Mouse (Mus musculus): ENCODE data around the gene Ehmt2.

Ehmt2 gene

DNA sequence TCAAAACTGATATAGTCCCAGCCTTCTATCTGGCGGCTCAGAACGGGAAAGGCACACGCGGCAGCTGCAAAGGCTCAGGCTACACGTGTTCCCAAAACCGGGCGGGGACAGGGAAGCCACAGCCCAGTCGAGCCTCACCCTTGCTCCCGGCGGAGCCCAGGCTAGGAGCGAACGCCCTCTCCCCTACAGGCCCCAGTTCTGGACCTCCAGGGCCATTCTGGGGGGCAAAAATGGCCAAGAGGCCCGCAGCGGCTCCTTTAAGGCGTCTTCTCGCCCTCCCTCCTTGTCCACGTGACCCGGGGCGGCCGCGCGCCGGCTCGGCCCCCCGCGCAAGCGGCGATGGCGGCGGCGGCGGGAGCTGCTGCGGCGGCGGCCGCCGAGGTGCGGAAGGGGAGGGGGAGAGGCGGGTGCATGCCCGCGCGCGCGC lies at the start of gene Ehmt2, which contains the start of gene C2:
Gene Ehmt2, plus strand, starts transcription at position 310 of the 427 bp plus-strand sequence.
Gene C2, minus strand, starts transcription at position 106 of the 427 bp plus-strand sequence.
- DNase-seq (ENCODE audit: low spot score) = peak; percentile 81

GRCm38 (mm10) chr17:34849722-34850516 lies 48.4 kb upstream of the Ehmt2 start, which contains the start of the genes Skiv2l and Nelfe:
Gene Skiv2l (minus strand): TSS chr17:34850210.
Gene Nelfe (plus strand): TSS chr17:34850391.
- peak; percentile 98 for DNase-seq (ENCODE audit: low spot score)

DNA sequence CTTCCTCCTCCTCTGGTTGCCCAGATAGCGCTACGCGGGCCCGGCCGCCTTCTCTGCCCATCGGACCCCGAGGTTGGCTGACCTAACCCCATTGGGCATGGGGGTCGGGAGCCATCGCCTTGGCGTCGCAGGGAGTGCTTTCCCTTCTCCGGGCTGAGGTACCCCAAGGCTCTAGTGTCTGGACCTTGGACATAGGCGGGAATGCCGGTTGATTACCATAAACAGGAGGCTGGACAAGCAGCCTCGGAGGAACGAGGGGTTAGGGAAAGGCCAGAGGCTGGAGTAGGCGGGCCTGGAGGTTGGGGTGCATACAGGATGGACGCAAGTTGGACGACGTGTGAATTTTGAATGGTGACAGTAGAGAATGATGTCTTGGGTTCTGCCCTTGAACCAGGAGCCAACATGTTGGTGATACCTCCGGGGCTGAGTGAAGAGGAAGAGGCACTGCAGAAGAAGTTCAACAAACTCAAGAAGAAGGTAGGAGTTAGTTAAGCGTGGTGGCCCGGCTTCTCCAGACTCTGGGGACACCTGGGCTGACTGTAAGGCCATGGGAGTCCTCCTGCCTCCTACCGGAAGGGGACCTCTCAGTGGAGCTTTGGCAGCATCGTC lies 47.6 kb upstream of the Ehmt2 start:
- DNase-seq (ENCODE audit: low spot score) = no peak

DNA sequence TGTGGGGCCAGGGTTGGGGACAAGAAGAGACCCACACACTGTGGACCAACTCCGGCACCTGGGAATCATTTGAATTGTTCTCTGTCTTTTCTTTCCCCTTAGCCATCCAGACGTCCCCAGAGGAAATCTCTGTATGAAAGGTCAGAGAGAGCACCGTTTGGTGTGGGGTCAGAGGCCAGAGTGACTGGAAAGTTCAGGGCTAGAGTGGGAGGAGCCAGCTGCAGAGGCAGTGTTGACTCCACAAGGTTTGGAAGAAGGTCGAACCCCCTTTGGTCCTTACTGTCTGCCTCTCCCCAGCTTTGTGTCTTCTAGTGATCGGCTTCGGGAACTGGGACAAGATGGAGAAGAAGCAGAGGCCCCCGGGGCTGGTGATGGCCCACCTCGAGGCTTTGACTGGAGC lies 44.8 kb upstream of the Ehmt2 start:
- DNase-seq (ENCODE audit: low spot score) = no peak

DNA sequence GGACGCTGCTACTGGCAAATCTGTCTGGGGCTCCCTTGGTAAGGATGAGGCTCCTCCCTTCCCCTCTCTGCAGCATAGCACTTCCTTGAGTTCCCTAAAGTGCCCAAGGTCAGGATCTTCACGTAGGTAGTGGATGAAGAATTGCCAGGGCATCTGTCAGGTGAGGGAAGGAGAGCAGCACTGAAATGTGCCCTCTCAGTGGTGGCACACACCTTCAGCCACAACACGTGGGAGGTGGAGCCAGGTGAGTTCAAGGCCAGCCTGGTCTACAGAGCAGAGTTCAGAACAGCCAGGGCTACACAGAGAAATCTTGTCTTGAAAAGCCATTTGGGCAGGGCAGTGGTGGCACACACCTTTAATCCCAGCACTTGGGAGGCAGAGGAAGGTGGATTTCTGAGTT lies 43.5 kb upstream of the Ehmt2 start:
- no peak for DNase-seq (ENCODE audit: low spot score)

DNA sequence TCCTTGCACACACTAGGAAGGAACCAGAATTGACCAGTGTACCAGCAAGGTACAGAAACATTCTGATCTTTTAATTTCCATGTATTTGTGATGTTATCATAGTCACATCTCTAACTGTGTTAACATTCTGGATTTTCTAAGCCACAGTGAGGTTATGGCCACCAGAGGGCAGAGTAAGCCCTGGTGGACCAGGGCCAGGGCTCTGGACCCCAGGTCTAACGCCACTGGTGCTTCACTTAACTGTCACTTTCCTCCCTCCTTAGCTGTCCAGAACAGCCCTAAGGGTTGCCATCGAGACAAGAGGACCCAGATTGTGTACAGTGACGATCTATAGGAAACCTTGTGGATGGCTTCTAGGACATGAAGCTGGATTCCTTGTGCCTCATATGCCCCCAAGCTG lies 42.4 kb upstream of the Ehmt2 start:
- DNase-seq (ENCODE audit: low spot score) = peak; percentile 63

- DNase-seq (ENCODE audit: low spot score) = no peak
These were observed 39.6 kb upstream of the Ehmt2 start for GRCm38 (mm10) chr17:34858670-34859069.

- no peak for DNase-seq (ENCODE audit: low spot score)
These were observed 37.8 kb upstream of the Ehmt2 start for GRCm38 (mm10) chr17:34860514-34860913.

DNA sequence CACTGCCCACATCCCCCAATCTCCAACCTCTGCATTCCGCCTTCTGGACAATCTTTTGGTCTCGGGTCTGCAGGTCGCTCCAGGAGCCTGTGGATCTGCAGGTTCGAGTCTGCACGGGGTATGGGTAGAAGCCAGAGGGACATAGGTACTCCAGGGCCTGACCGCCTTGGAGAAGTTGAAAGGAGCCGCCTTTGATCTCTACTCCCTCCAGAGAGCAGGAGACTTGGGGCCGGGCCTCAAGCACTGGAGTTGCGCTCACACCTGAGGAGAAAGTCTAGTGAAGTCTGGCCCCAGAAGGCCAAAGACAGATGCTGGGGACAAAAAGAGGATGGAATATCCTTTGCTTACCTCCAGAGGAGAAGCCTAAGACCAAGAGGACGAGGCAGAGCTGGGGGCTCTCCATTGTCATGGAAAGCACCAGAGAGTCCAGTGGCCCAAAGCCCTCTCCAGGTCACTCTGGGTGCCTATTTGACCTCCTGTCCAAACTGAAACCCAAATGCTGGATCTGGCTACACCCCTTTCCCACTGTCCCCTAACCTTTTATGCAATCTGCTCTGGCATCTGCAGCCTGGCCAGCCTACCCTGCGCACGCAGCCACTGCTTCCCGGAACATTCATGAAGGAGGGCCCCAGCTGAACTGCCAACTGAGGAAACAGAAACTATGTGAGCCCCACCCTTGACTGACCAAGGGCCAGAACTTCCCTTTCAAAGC lies 36.4 kb upstream of the Ehmt2 start:
- DNase-seq (ENCODE audit: low spot score) = peak; percentile 36

DNA sequence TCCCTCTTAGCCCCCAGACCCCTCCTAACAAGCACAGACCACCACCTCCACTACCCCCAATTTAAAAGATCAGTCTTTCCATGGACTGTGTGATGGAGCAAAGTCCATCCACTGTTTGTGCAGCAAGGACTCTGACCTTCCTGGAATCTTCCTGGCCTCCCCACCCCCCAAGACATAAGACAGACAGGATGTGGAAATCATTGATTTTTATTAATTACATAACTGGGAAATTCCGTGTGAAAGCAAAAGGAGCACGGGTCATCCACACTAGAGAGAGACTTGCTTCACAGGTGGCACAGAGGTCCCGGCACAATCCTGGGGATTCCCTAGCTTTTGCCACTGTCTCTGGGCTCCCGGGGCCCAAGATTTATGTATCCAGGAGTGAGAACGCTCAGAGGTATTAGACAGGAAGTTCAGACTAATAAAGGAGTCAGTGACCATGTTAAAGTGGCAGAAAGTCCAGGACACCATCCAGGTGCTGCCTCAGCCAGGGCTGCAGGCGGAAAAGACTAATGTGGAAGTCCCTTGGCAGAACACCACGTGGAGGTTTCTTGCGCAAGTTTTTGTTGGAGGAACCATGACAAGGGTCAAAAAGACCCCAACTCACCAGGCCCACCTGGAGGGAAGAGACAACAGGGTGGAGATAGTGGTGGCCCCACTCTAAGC lies 35.7 kb upstream of the Ehmt2 start, which contains the start of gene Cfb:
Gene Cfb, minus strand, starts transcription at position 103 of the 666 bp plus-strand sequence.
- DNase-seq (ENCODE audit: low spot score) = no peak

GRCm38 (mm10) chr17:34865981-34866380 lies 32.3 kb upstream of the Ehmt2 start:
- DNase-seq (ENCODE audit: low spot score) = no peak

- DNase-seq (ENCODE audit: low spot score) = no peak
These were observed 23.9 kb upstream of the Ehmt2 start for GRCm38 (mm10) chr17:34874321-34874720.

DNA sequence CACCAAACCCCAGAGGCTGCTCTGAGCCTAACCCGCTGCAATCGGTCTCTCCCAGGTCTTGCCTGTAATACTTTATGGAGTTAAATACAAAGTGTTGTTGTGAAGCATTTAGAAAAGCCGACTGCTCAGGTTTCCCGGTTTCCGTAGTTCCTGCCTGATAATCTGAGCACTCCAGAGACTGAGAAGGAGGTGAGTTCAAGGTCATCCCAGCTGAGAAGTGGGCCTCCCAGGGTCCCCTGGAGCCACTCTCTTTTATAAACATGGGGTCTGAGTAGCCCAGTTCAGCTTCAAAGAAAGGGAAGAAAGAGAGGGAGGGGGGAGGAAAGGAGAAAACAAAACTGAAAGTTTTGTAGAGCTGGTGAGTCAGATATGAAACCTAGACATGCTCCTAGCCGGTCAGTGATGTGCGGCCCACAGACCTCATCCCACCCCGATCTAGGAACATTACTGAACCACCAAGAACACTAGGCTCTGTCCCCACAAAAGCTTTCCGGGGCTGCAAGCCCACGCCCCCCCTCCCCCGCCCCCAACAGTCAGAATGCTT lies 18.9 kb upstream of the Ehmt2 start, which contains the start of gene Zbtb12:
Gene Zbtb12, plus strand, starts transcription at position 148 of the 544 bp plus-strand sequence.
- DNase-seq (ENCODE audit: low spot score) = no peak

DNA sequence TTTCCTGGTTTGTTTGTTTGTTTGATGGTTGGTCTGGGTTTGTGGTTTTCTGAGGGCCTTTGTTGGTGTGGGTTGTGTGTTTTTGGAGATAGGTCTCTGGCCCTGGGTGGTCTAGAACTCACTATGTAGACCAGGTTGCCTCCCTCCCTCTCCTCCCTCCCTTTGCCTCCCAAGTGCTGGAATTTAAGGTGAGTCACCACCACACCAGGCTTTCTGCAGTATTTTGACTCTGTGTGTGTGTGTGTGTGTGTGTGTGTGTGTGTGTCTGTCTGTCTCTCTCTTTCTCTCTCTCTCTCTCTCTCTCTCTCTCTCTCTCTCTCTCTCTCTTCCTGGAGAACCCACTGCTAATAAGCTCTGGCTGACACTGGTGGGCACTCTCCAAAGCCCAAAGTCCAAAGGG lies 17.1 kb upstream of the Ehmt2 start:
- no peak for DNase-seq (ENCODE audit: low spot score)

DNA sequence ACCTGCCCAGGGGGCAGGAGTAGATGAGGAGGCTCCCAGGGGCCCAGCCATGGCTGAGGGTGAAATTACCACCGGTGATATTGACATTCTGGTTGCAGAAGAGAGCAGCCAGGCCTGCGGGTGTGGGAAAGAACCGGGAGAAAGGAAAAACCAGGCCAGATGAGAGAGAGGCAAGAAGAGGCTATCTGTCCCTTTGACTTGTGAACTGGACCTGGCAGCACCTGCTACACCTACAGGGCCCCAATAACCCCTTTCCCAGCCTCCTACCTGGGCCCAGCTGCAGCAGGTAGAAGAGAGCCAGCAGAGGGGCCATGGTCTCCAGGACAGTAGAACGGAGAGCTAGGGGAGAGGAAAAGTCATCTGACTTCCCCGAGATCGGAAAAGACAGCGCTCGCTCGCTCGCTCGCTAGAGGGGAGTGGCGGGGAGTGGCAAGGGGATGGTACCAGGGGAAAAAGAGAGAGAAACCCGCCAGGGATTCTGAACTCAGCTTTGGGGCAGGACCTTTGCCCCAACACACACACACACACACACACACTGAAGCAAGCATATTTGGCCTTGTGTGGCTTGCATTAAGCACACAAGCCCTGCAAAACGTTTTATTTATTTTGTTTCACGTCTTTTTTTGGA lies 16.5 kb upstream of the Ehmt2 start, which contains the start of gene Gm20547:
Gene Gm20547, minus strand, starts transcription at position 360 of the 628 bp plus-strand sequence.
- DNase-seq (ENCODE audit: low spot score) = no peak

- no peak for DNase-seq (ENCODE audit: low spot score)
These were observed 14.9 kb upstream of the Ehmt2 start for GRCm38 (mm10) chr17:34883332-34883731.

- DNase-seq (ENCODE audit: low spot score) = no peak
These were observed 13.6 kb upstream of the Ehmt2 start for GRCm38 (mm10) chr17:34884704-34885103.

- no peak for DNase-seq (ENCODE audit: low spot score)
These were observed 12.7 kb upstream of the Ehmt2 start for GRCm38 (mm10) chr17:34885615-34886014.

DNA sequence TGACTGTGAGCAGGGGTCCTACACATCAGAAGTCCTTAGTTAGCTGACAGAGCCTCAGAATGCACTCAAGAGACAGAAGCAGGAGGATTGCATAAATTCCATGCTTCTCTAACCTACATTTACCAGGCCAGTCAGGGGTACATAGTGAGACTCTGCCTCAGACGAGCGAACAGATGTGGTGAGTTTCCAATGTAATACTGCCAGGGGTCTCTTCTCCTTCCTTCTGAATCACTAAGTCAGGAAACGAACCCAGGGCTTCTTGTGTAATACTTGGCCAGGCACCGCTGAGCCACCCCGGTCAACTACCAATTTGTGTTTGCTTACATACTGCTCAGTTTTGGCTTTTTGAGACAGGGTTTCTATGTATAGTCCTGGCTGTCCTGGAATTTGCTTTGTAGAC lies 10.3 kb upstream of the Ehmt2 start:
- no peak for DNase-seq (ENCODE audit: low spot score)

GRCm38 (mm10) chr17:34890074-34890743 lies 8.1 kb upstream of the Ehmt2 start:
- no peak for DNase-seq (ENCODE audit: low spot score)

Measured in urinary bladder, postnatal 14 days (tissue).